In the genomic region with DNA sequence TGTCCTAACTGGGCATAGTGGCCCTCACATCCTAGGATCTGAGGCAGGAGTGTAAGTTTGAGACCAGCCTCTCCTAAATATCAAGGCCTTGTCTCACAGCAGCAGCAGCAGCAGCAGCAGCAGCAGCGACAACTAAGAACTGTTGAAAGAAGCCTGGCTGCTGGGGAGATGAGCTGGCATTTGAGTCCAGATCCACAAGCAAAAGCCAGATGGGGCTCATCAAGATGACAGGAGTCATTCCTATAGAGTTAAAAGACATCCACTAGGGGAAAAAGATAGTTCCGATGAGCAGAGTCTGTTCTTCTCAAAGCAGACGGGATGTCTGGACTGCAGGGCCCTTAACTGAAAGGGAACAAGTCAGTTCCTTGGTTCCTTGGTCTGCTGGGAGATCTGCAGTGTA, we compare ENCODE assay signal across 17 mouse cellular contexts.
DNase-seq lines count a peak whose midpoint lies in the region; ATAC-seq lines count a peak whose summit lies in the region.
"Had no signal": no experiment of that assay in that cellular context is flagged by ENCODE, and none has a peak within 500 bp of the region (broad histone marks: within the 10 kb centered on the region; RNA-seq: fewer than 3 reads in every experiment).

No protein-coding gene starts in this region.

- H3K9ac ChIP-seq in midbrain, embryonic 11.5 days (ENCODE audit: low read length) = no peak overlapping the region
- H3K9ac ChIP-seq in midbrain, embryonic 15.5 days = no peak overlapping the region
- H3K9ac ChIP-seq: embryonic facial prominence, embryonic 13.5 days; forebrain, embryonic 15.5 days; hindbrain, embryonic 15.5 days; liver, embryonic 14.5 days had no signal

- no peak overlapping the region for H3K27ac ChIP-seq in midbrain, embryonic 11.5 days (ENCODE audit: low read depth, low read length)
- H3K27ac ChIP-seq in midbrain, embryonic 15.5 days = no peak overlapping the region
- H3K27ac ChIP-seq: embryonic facial prominence, embryonic 13.5 days; forebrain, embryonic 15.5 days; hindbrain, embryonic 15.5 days; liver, embryonic 14.5 days had no signal

- H3K36me3 ChIP-seq in midbrain, embryonic 11.5 days (ENCODE audit: control insufficient read depth, insufficient read depth, low read length) = no peaks in the 10 kb centered on the region
- no peaks in the 10 kb centered on the region for H3K36me3 ChIP-seq in midbrain, embryonic 15.5 days (replicated peaks)
- H3K36me3 ChIP-seq: forebrain, embryonic 15.5 days had no signal

- H3K4me3 ChIP-seq in midbrain, embryonic 11.5 days (ENCODE audit: low read depth, low read length) = no peak overlapping the region
- no peak overlapping the region for H3K4me3 ChIP-seq in midbrain, embryonic 15.5 days
- H3K4me3 ChIP-seq: embryonic facial prominence, embryonic 13.5 days; forebrain, embryonic 15.5 days; hindbrain, embryonic 15.5 days had no signal

- no peak overlapping the region for H3K4me2 ChIP-seq in midbrain, embryonic 11.5 days
- H3K4me2 ChIP-seq in midbrain, embryonic 15.5 days = no peak overlapping the region
- H3K4me2 ChIP-seq: embryonic facial prominence, embryonic 13.5 days; forebrain, embryonic 15.5 days; hindbrain, embryonic 15.5 days had no signal

- H3K4me1 ChIP-seq in midbrain, embryonic 11.5 days (ENCODE audit: control insufficient read depth, insufficient read depth, low read length) = no peaks in the 10 kb centered on the region
- H3K4me1 ChIP-seq in midbrain, embryonic 15.5 days = no peaks in the 10 kb centered on the region
- H3K4me1 ChIP-seq: forebrain, embryonic 15.5 days; hindbrain, embryonic 15.5 days had no signal

- no peak for ATAC-seq in midbrain, embryonic 11.5 days (ENCODE audit: low FRiP score)
- no peak for ATAC-seq in midbrain, embryonic 15.5 days (replicated peaks)
- ATAC-seq: CD4-positive, CD25-positive, alpha-beta regulatory T cell, adult 4 months; forebrain, embryonic 15.5 days; intestine, embryonic 16.5 days; Patski had no signal

- intact Hi-C loops in heart, postnatal 25 days (cut with DNase I) = loop anchor here (2.0 to 5.0 kb wide), 4 partner anchors 79 to 314 kb away; no protein-coding TSS in a partner anchor

- WGBS in midbrain, embryonic 11.5 days = 92% methylated on average over 3 of the region's 3 CpGs
- WGBS in midbrain, embryonic 15.5 days = 89% methylated on average over 3 of the region's 3 CpGs

- H3K9me3 ChIP-seq in midbrain, embryonic 11.5 days (ENCODE audit: control insufficient read depth, low read length) = no peaks in the 10 kb centered on the region
- H3K9me3 ChIP-seq in midbrain, embryonic 15.5 days = no peaks in the 10 kb centered on the region
- H3K9me3 ChIP-seq: embryonic facial prominence, embryonic 13.5 days; forebrain, embryonic 15.5 days; hindbrain, embryonic 15.5 days had no signal

- H3K27me3 ChIP-seq in midbrain, embryonic 11.5 days (ENCODE audit: control insufficient read depth, insufficient read depth, low read length) = no peaks in the 10 kb centered on the region
- no peaks in the 10 kb centered on the region for H3K27me3 ChIP-seq in midbrain, embryonic 15.5 days (replicated peaks)
- H3K27me3 ChIP-seq: embryonic facial prominence, embryonic 13.5 days; forebrain, embryonic 15.5 days; hindbrain, embryonic 15.5 days had no signal

- peak; percentile 37 to 54 for DNase-seq in heart, adult 18-20 months
- DNase-seq in heart, postnatal 25 days (ENCODE audit: low spot score) = no peak
- DNase-seq in midbrain, embryonic 11.5 days (ENCODE audit: low spot score, missing footprints) = peak; percentile 19
- DNase-seq in heart, postnatal 4 days = peak; percentile 72
- peak; percentile 21 for DNase-seq in yolk sac, embryonic 10.5 days (ENCODE audit: low spot score)
- no peak for DNase-seq in testis, postnatal 14 days (ENCODE audit: low spot score)
- DNase-seq in layer of hippocampus, postnatal 36 days = no peak
- DNase-seq: cerebellum, adult 9-11 months; gastrocnemius, postnatal 14 days had no signal

Comparison
In these comparisons a context has a peak if more than half of its experiments do, and no peak if none do; other contexts are left out.
1. DNase-seq: peak in heart, adult 18-20 months (2 of 2), midbrain, embryonic 11.5 days (single experiment), heart, postnatal 4 days (single experiment) and yolk sac, embryonic 10.5 days (single experiment); none in heart, postnatal 25 days (single experiment), testis, postnatal 14 days (single experiment) and layer of hippocampus, postnatal 36 days (0 of 2).